Mouse (Mus musculus) A20 (cell line): ENCODE data around the gene Hnrnpll.

Source experiments
- DNase-seq: peaks from one replicate; pipeline ENCODE4 v3.0.0-alpha.2; 2011; ENCODE audit warnings: low read depth, low spot score

Gene Hnrnpll

GRCm38 (mm10) chr17:80061783-80062619, at the start of gene Hnrnpll:
Hnrnpll (minus strand) TSS chr17:80062334.
- DNase-seq, result peak; percentile 92

DNA sequence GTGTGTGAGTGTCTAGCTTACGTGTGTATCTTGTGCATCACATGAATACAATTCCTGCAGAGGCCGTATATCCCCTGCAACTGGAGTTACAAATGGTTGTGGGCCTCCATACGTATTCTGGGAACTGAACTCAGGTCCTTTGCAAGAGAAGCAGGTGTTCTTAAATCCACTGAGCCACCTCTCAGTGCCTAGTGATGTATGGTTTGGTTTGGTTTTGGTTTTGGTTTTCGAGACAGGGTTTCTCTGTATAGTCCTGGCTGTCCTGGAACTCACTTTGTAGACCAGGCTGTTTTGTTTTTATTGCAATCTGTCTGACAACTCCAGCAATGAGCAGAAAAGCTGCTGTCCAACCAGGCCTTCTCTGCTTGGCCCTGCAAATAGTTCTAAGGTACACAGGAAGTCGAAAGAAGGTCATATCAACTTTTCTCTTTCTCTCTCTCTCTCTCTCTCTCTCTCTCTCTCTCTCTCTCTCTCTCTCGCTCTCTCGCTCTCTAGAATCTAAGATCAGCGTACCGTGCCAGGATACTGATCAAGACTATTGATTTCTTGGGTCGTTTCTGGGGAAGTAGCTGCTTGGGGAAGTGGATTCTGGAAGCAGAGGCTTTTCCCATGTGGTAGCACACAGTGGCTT, 43.3 kb upstream of the Hnrnpll start:
- DNase-seq, result no peak

DNA sequence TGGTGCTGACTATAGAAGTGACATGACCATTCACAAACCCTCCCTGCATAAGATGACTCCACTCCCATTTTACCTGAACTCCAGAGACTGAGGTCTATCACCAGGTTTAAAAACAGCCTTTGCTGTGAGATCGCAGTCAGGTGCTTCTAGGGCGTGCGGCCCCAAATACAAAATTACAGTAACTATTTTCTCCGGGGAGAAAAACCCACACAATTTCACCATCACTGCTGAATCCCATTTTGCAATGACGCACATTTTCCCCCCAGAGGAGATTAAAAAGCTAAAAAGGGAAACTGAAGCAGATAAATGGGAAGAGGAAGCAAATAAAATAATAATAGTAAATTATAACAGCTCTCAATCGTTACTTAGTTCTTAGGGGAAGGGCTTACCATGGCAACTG, 37.7 kb upstream of the Hnrnpll start:
- no peak for DNase-seq

- DNase-seq, result no peak
These were observed 35.1 kb upstream of the Hnrnpll start for GRCm38 (mm10) chr17:80097221-80097620.

GRCm38 (mm10) chr17:80096720-80097114, 34.6 kb upstream of the Hnrnpll start:
- no peak for DNase-seq

DNA sequence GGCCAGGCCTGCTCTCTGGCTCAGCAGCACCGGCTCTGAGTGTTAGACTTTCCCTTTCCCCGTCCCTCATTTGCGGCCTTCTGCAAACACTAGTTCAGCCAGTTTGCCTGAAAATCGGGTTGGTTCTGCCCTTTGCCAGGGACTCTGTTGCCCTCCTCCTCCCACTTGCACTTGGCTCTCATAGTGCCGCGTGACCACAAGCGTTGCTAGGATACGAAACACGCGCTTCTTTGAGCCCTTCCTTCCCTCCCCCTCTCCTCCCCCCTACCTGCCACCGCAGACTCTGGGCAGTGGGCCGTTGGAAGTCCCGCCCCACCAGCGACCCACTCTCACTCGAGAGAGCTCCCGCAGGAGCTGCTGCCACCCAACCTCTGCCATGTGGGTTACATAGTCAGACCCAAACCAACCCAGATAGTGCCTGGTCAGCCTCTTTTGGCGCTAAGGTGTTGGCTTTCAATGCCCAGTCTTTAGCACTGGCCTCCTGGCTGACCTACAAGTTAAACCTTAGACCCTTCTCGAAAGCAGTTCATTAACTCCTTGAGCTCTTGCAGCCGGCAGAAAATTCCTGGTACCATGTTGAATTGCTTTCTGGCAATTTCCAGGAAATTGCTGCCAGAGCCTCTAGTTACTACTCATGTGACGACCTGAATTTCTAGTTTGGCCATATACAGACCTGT, 34.0 kb upstream of the Hnrnpll start:
- DNase-seq, result no peak

- no peak for DNase-seq
These were observed 33.2 kb upstream of the Hnrnpll start for GRCm38 (mm10) chr17:80095254-80095899.

DNA sequence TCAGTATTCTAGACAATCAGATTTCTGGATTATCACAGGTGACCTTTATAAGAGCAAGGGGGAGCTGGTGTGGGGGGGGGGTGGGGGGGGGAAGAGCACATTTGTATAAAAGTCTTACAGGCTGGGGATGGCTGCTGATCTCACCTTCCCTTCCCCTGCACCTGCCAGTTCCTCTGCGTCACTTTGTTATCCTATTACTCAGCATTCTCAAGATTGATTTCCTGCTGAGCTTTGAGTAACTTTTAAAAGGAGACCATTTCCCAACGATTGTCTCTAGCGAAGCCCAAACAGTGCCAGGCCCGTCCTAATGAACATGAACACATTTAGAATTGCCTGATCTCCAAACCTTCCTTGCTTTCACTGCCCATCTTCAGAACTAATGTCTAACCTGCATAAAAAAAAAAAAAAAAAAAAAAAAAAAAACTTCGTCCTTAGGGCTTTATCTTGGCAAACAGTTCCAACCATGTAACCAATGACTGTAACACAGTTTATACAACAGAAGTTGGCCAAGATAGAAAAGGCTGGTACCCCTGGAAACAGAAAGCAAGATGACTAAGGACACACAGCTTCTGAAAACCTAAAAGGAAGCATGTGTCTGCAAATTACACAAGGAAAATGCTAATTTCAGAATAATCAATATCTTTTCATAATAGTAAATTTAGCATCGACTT, 29.9 kb upstream of the Hnrnpll start:
- DNase-seq, result peak; percentile 15

DNA sequence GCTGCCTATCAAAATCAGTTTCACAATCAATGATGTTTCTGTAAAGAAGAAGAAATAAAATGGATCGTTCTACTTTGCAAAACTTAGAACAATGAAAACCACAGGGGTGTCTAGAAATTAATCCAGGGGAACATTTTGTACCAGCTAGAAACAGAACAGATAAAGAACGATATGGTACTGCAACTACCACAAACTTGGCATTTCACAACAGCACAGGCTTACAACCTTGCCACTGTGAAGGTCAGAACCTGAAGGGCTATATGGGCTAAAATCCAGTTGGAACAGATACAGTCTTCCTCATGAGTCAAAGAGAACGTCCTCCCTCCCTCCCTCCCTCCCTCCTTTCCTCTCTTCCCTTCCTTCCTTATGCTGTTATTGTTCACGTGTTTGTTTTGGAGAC, 28.4 kb upstream of the Hnrnpll start:
- DNase-seq, result no peak

DNA sequence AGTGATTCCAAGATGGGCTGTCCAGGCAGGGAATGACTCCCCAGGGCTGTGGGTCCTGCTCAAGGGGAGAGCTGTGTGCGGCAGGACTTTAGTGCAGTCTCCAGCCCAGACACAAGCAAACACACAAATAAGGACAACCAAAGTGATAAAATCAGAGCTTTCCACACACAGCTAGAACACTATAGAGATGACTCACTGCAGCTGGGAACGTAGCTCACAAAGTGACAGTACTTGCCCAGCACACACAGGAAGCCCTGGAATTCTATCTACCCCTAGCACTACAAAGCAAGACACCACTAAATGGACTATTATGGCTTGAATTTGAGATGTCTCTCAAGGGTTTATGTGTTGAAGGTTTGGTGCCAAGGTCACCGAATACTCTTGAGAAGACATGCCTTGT, 26.0 kb upstream of the Hnrnpll start:
- DNase-seq, result no peak

DNA sequence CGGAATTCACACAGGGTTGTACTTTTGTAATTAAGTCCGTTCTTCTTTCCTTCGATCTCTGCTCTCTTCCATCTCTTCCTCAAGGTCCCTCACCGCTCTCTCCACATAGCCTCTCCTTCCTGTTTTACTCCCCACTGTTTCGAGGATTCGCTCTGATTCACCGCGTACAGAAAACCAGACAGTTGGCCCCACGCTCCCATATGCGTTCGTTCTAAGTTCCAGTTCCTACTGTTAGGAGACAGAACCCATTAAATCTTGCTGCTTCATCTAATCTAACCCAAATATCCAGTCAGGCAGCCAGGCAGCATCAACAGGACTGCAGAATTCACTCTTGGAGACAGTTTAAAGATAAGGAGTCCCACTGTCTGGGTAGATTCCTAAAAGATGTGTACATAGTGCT, 24.5 kb upstream of the Hnrnpll start:
- no peak for DNase-seq

DNA sequence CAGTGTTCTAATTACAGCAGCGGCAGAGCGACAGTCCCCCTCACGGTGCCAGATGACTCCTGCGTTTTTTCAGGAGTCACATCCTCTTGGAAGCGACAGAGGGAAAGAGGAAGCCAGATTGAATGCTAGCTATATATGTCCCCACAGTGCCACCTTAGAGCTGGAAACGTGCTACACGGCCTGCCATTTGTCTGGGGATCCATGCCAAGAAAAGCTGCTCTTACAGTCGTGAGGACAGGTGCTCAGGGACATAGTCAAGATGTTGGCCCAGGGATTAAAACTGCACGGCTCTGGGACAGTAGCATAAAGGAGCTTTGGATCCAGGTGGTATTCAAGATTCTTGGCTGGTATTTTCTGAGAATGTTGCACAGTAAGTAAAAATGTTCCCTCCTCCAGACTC, 22.3 kb upstream of the Hnrnpll start:
- no peak for DNase-seq

DNA sequence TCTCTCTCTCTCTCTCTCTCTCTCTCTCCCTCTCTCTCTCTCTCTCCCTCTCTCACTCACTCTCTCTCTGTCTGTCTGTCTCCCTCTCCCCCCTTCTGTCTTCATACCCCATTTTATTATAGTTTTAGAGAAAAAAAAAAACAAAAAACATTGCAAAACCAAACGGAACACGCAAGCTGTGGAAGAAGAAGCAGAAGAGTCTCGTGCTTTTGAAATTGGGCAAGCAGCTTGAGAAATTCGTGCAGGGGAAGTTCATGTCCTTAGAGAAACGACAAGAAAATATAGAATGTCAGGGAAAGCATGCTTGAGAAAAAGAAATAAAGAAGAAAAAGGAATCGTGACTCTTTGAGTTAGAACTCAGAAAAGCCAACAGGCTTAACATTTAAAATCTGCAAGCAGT, 21.1 kb upstream of the Hnrnpll start:
- DNase-seq, result no peak

DNA sequence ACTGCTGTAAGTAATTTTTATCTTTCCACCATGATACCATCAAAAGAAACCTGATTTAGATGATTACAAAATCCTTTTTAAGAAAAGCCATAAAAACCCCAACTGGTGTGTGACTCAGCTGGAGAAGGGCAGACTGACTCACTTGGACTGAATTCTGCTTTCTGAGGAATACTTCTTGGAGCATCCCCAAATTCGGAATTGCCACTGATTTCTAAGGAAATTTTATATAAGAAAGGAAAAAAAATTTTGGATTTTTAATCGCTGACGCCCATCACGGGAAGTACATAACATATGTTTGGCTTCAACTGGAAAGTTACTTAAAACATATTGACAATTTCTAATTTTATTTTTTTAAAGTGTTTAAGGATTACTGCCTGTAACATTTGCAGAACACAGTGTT, 16.6 kb upstream of the Hnrnpll start:
- DNase-seq, result no peak

DNA sequence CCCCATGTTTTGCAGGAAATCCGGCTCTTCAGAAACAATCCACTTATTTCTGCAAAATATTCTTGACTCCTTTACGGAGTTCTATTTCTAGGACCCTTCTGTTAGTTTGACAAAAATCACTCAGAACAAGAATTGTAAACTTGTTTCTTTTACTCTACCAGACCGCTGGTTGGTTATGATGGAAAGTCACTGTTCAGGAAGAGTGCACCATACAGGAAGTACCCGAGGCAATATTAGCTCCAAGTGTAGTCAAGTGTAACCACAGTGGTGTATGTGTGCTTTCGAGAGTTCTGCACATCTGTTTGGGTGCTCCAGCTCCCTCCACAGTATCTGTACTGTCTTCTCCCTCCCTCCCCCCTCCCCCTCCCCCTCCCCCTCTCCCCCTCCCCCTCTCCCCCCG, 5.1 kb upstream of the Hnrnpll start:
- DNase-seq, result peak; percentile 74

- DNase-seq, result no peak
These were observed 1.8 kb upstream of the Hnrnpll start for GRCm38 (mm10) chr17:80063840-80064495.

DNA sequence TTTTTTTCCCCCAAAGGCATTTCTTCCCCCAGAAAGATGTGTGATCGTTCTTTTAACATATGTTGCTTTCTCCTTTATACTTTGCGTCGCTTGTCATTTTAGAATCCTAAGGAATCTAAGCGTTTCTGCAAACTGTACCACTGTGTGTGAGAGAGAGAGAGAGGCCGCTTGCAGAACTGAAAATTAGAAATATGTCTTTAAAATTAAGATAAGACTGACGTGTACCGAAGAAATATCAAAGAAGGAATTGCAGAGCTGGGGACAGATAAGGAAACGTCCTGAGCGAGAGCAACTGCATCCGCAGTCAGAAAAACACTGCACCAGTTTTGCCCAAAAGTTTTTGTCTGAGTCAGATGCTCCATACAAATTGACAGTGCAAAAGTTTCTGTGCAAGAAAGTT, 1.3 kb upstream of the Hnrnpll start:
- no peak for DNase-seq

DNA sequence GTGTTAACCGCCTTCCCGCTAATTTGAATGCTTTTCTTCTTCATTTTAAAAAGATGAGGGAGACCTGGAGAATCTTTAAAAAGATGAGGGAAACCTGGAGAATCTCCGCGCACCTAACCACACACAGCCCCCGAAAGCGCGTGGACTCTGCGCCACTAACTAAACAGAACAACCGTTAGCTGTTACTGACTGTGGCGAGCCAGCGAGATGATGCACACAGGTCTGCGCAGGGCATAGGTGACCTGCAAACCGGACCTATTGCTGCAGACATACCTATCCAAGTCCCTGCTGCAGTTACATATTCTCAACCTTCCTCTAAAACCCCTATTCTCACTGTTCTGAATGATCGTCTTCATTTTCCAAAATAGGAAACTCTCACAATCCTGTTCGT, 481 bp upstream of the Hnrnpll start:
- DNase-seq, result no peak

DNA sequence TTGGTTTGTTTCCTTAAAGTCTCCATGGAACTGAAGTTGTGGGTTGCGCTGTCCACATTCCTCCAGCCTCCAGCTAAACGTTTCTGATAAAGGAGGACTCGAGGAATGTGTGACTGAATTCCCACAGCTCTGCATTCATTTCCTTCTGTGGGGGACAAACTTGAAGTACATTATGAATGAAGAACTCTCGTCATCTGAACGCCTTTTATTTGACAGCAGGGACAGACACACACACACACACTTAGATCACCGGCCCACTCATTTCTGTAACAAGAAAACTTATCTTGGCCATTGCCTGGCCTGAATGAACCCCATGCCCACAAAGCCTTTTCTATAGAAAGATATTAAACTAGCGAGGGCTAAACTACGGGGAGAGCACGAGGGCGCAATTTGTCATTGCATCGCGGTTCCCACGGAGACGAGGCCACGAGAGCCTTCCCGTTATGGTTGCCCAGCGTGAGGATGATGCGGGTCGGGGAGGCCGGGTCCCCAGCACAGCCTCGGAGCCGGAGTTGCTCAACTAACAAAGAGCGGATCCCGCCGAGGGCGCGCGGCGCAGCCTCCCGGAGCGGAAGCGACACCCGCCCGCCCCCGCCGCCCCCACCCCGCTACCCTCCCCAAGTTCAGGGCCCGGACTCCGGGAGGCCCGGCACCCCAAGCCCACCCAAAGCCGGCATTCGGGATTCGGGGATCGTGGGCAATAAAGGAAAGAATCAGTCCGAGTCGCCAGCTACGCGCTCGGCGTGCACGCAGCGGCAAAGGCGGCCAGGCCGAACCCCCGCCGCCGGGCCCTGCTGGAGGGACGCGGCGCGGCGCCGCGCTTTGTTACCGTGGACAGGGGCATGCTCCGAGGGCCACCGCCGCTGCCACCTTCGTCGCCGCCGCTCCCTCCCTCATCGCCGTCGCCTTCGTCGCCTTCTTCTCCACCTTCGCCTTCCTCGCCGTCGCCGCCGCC, 1.0 kb downstream of the Hnrnpll start:
- DNase-seq, result no peak

- DNase-seq, result no peak
These were observed 2.0 kb downstream of the Hnrnpll start for GRCm38 (mm10) chr17:80060151-80060550.
